Mouse (Mus musculus): Measurements from ENCODE around the gene Fbxo27. TPM values are rescaled to one million over a fixed set of nuclear protein-coding genes. Genes with fewer than 3 reads are reported as not detected.

Gene Fbxo27
- total RNA-seq, 1 experiment: 5.8 TPM

DNA sequence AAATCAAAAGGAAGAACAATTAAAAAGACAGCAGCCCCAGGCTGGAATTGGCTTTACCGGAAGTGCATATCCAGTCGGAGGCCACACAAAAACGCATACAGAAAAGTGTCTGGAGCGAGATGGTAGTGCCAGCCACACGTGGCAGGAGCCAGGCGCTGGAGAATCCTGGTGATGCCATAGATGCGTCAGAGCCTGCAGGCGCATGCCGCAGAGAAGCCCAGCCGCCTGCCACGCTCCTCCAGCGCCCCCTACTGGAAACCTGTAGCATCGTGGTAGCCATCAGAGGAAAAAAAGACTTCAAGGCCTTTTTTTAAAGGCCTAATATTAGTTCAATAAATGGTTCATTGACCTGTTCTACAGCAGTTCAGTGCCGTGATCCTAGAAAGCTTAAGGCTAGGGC is 34.0 kb downstream of the Fbxo27 start:
- in situ Hi-C loops (cut with MboI; ENCODE audit: low sequenced_read_pairs in 2 of 2, unreplicated experiment in 2 of 2): loop anchor here in 1 of 2 experiments (10.0 kb wide), 1 partner anchor 122 kb away; no protein-coding TSS in a partner anchor
- no peak overlapping the region for H3K9ac ChIP-seq (ENCODE audit: insufficient read depth, low read depth, low read length, poor library complexity, severe bottlenecking)
- TF ChIP-seq ZC3H11A (IDR thresholded peaks at IDR 0.05; ENCODE audit: borderline replicate concordance, low read depth, low read length) (peak; percentile 72), ZNF384 (IDR thresholded peaks at IDR 0.05; ENCODE audit: low read depth, low read length) (no peak), HCFC1 (IDR thresholded peaks at IDR 0.05; ENCODE audit: borderline replicate concordance, insufficient read depth, low read length) (no peak), MAFK (IDR thresholded peaks at IDR 0.05; ENCODE audit: insufficient read depth, low read depth, low read length) (no peak), CHD2 (IDR thresholded peaks at IDR 0.05; ENCODE audit: low read depth, low read length) (no peak)
- no peaks in the 10 kb centered on the region for H3K9me3 ChIP-seq (ENCODE audit: control insufficient read depth, insufficient read depth, low read depth, low read length)
- no peak overlapping the region for H3K27ac ChIP-seq (ENCODE audit: insufficient read depth, low read depth, low read length, poor library complexity, severe bottlenecking)
- DNase-seq (ENCODE audit: low read depth, low spot score): peak; percentile 67
- no peaks in the 10 kb centered on the region for H3K4me1 ChIP-seq (ENCODE audit: control insufficient read depth in 2 of 2, insufficient read depth in 2 of 2, low read length in 2 of 2, poor library complexity in 1 of 2)
- peaks cover 2% of the 10 kb centered on the region; the same call in 1 of the 2 replicates for H3K36me3 ChIP-seq (ENCODE audit: control insufficient read depth, insufficient read depth, low read length, poor library complexity, severe bottlenecking)
- no peak overlapping the region for H3K4me3 ChIP-seq (ENCODE audit: insufficient read depth in 1 of 2, low read depth in 1 of 2, low read length in 2 of 2, poor library complexity in 1 of 2, severe bottlenecking in 1 of 2)

DNA sequence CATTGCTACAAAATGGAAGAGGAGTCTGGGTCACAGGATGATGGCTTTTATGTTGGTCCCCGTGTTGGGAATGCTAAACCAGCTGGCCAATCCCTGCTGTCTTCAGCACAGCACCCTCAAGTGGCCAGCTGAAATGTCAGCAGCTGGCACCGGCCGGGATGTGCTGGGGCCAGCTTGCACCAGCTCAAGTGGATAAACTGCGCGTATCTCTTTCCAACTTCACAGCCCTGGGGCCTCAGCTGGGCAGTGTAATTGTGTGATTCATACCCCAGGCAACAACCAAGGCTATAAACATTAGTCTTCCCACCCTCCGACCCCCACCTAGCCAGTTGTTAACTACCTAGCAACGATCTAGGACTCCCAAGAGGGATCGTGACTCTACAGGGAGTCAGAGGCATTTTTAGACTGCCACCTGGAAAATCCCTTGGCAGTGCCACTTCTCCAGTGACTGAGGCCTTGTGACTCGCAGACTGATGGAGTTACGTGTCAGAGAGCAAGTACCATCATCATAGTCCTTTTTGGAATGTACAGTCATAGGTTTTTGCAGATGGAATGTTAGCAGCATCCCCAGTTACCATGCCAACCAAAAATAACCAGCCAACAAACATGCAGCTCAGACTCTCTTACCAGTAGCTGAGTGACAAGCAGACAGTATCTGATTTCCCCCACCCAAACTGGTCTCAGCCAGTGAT is 35.1 kb downstream of the Fbxo27 start:
- no peak overlapping the region for H3K4me3 ChIP-seq (ENCODE audit: insufficient read depth in 1 of 2, low read depth in 1 of 2, low read length in 2 of 2, poor library complexity in 1 of 2, severe bottlenecking in 1 of 2)
- no peaks in the 10 kb centered on the region for H3K4me1 ChIP-seq (ENCODE audit: control insufficient read depth in 2 of 2, insufficient read depth in 2 of 2, low read length in 2 of 2, poor library complexity in 1 of 2)
- no peak overlapping the region for H3K27ac ChIP-seq (ENCODE audit: insufficient read depth, low read depth, low read length, poor library complexity, severe bottlenecking)
- no peak for DNase-seq (ENCODE audit: low read depth, low spot score)
- no peak overlapping the region for H3K9ac ChIP-seq (ENCODE audit: insufficient read depth, low read depth, low read length, poor library complexity, severe bottlenecking)
- TF ChIP-seq MAFK (IDR thresholded peaks at IDR 0.05; ENCODE audit: insufficient read depth, low read depth, low read length): no peak
- in situ Hi-C loops (cut with MboI; ENCODE audit: low sequenced_read_pairs in 2 of 2, unreplicated experiment in 2 of 2): loop anchor here in 1 of 2 experiments (10.0 kb wide), 1 partner anchor 123 kb away; no protein-coding TSS in a partner anchor
- H3K36me3 ChIP-seq (ENCODE audit: control insufficient read depth, insufficient read depth, low read length, poor library complexity, severe bottlenecking): peaks cover 2% of the 10 kb centered on the region; the same call in 1 of the 2 replicates
- no peaks in the 10 kb centered on the region for H3K9me3 ChIP-seq (ENCODE audit: control insufficient read depth, insufficient read depth, low read depth, low read length)

DNA sequence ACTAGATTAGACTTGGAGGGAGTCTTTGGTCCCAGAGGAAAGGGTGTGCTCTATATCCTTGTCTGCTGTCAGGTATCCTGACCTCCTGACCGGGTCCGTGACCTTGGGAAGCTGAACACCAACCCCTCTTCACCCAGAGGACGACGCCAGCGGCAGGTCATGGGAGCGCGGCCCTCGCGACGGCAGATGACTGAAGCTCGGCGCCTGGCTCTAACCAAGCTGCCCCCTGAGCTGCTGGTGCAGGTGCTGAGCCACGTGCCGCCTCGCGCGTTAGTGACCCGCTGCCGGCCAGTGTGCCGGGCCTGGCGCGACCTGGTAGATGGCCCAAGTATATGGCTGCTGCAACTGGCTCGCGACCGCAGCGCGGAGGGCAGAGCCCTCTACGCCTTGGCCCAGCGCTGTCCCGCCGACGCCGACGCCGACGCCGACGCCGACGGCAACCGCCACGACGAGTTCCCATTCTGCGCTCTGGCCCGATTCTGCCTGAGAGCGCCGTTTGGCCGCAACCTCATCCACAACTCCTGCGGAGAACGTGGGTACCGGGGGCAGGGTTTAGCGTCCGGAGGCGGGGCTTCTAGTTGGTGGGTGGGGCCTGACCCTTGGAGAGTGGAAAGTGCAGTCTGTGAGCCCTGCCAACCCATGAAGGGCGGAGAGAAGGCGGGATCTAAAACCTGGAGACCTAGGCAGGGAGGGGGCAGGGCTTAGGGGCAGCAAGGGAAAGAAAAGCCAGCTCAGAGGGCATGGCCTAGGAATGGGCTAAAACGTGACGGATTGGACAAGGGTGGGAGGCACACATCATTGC is 39.9 kb downstream of the Fbxo27 start:
- Histone ChIP-seq H3K4me3 (ENCODE audit: insufficient read depth in 1 of 2, low read depth in 1 of 2, low read length in 2 of 2, poor library complexity in 1 of 2, severe bottlenecking in 1 of 2) (peak overlapping the region; percentile 66 to 73), H3K4me1 (ENCODE audit: control insufficient read depth in 2 of 2, insufficient read depth in 2 of 2, low read length in 2 of 2, poor library complexity in 1 of 2) (peaks cover 0 to 13% of the 10 kb centered on the region in 2 experiments; a peak in 2 of 4 replicates), H3K27ac (ENCODE audit: insufficient read depth, low read depth, low read length, poor library complexity, severe bottlenecking) (peak overlapping the region; percentile 66), H3K36me3 (ENCODE audit: control insufficient read depth, insufficient read depth, low read length, poor library complexity, severe bottlenecking) (peaks cover 7% of the 10 kb centered on the region; the same call in 1 of the 2 replicates), H3K9me3 (ENCODE audit: control insufficient read depth, insufficient read depth, low read depth, low read length) (no peaks in the 10 kb centered on the region), H3K9ac (ENCODE audit: insufficient read depth, low read depth, low read length, poor library complexity, severe bottlenecking) (peak overlapping the region; percentile 69)
- TF ChIP-seq HCFC1 (IDR thresholded peaks at IDR 0.05; ENCODE audit: borderline replicate concordance, insufficient read depth, low read length) (no peak), MAFK (IDR thresholded peaks at IDR 0.05; ENCODE audit: insufficient read depth, low read depth, low read length) (no peak), CHD2 (IDR thresholded peaks at IDR 0.05; ENCODE audit: low read depth, low read length) (no peak), ZC3H11A (IDR thresholded peaks at IDR 0.05; ENCODE audit: borderline replicate concordance, low read depth, low read length) (no peak), ZNF384 (IDR thresholded peaks at IDR 0.05; ENCODE audit: low read depth, low read length) (no peak)
- peak; percentile 98 for DNase-seq (ENCODE audit: low read depth, low spot score)
- in situ Hi-C loops (cut with MboI; ENCODE audit: low sequenced_read_pairs in 2 of 2, unreplicated experiment in 2 of 2): no loop called here

DNA sequence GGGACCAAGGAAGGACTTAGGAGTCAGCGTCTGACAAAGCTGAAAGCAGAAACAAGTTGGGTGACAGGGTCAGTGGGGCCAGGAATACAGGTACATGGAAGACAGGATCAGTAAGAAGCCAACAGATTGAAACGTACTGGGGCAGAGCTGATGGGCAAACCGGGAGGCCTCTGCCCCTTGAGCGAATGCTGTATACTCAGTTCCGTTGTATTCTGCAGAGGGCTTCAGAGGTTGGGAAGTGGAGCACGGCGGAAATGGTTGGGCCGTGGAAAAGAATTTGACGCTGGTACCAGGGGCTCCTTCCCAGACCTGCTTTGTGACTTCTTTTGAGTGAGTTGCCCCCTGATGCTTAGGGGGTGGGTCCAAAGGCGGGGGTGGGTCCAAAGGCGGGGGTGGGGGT is 40.6 kb downstream of the Fbxo27 start:
- peaks cover 10% of the 10 kb centered on the region for H3K36me3 ChIP-seq (ENCODE audit: control insufficient read depth, insufficient read depth, low read length, poor library complexity, severe bottlenecking)
- TF ChIP-seq HCFC1 (IDR thresholded peaks at IDR 0.05; ENCODE audit: borderline replicate concordance, insufficient read depth, low read length) (no peak), ZNF384 (IDR thresholded peaks at IDR 0.05; ENCODE audit: low read depth, low read length) (no peak), ZC3H11A (IDR thresholded peaks at IDR 0.05; ENCODE audit: borderline replicate concordance, low read depth, low read length) (no peak), CHD2 (IDR thresholded peaks at IDR 0.05; ENCODE audit: low read depth, low read length) (no peak), MAFK (IDR thresholded peaks at IDR 0.05; ENCODE audit: insufficient read depth, low read depth, low read length) (no peak)
- no peak for DNase-seq (ENCODE audit: low read depth, low spot score)
- H3K9ac ChIP-seq (ENCODE audit: insufficient read depth, low read depth, low read length, poor library complexity, severe bottlenecking): peak overlapping the region; percentile 58
- H3K9me3 ChIP-seq (ENCODE audit: control insufficient read depth, insufficient read depth, low read depth, low read length): no peaks in the 10 kb centered on the region
- peak overlapping the region; percentile 48 to 73 for H3K4me3 ChIP-seq (ENCODE audit: insufficient read depth in 1 of 2, low read depth in 1 of 2, low read length in 2 of 2, poor library complexity in 1 of 2, severe bottlenecking in 1 of 2)
- in situ Hi-C loops (cut with MboI; ENCODE audit: low sequenced_read_pairs in 2 of 2, unreplicated experiment in 2 of 2): no loop called here
- peak overlapping the region; percentile 66 for H3K27ac ChIP-seq (ENCODE audit: insufficient read depth, low read depth, low read length, poor library complexity, severe bottlenecking)
- H3K4me1 ChIP-seq (ENCODE audit: control insufficient read depth in 2 of 2, insufficient read depth in 2 of 2, low read length in 2 of 2, poor library complexity in 1 of 2): peaks cover 0 to 13% of the 10 kb centered on the region in 2 experiments; a peak in 2 of 4 replicates

Measured in ES-E14 (cell line).